Mouse (Mus musculus) right cerebral cortex, postnatal 10 days (tissue): ENCODE data around the gene Slc38a8.

ENCODE experiments used
- DNase-seq, 2 experiments: peaks; one replicate each; pipeline ENCODE4 v3.0.0; 2021; ENCODE audit warnings: low spot score in 2 of 2

The Slc38a8 gene

DNA sequence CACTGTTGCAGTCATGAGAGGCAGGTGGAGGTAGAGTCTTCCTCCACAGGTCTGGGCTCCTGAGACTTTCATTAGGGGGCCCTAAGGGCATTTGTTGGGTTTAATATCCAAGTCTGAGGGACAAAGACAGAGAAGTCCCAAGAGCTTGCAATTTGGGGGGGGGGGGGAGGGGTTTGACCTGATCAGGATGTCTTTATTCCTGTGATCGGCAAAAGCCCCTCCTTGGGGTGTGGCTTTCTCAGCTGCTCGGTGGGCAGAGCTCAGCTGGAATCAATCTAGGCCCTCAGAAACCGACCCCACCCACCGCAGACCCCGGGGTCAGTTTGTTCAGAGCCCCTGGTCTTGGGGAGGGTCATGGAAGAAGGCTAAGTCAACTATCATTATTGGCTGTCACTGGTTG, at the start of gene Slc38a8:
Gene Slc38a8 (minus strand): TSS at position 101 of the 400 bp plus-strand sequence.
- no peak for DNase-seq

DNA sequence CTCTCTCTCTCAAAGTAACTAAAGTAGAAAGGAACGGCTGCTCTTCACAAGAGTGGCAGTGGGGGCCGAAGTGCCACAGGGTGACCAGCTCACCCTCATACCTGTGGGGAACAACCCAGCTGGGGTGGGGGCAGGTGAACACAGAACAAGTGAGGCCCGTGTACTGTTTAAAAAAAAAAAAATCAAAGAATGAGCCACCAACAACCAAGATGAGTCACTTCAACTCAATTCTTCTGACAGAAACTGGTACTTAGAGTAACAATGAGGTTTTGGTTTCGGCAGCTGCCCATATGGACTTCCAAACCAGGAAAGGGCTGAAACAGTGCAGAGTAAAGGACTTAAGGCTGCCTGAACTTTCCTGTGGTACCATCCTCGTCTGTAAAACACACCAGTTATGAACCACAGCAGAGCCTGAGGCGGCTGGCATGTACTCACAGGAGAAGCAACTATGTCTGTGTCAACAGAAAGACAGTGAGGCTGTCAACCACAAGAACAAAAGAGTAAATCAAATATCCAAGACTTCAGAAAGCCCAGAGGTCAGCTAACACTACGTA, 47.1 kb upstream of the Slc38a8 start:
- no peak for DNase-seq

DNA sequence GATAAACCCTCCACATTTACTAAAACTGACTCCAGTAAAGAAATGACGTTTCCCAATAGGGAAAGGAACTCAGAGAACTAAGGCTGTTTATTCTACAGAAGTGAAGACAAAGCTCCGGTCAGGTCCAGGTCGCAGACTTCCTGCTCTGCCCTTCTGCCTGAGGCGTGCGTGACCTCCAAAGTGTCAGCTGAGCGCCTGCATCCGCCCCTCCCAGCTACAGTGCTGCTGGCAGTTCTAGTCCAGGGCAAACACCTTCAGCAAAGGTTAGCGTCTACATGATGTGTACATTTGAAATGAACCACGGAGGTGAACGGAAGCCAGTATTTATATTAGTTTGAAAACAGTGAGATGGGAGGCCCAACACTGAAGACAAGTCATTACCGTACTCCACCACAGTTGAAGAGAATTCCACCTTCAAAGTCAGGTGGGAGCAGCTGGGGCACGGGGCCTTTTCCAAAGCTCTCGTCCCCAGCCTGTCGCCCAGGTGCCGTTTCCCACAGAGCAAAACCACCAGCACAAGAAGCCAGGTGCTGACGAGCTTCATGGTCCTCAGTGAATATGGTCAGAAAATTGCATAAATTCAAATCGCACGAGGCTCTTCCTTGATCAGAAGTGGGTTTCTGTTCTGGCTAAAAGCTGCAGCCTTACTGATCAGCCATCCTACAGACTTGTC, 45.7 kb upstream of the Slc38a8 start:
- DNase-seq = no peak

DNA sequence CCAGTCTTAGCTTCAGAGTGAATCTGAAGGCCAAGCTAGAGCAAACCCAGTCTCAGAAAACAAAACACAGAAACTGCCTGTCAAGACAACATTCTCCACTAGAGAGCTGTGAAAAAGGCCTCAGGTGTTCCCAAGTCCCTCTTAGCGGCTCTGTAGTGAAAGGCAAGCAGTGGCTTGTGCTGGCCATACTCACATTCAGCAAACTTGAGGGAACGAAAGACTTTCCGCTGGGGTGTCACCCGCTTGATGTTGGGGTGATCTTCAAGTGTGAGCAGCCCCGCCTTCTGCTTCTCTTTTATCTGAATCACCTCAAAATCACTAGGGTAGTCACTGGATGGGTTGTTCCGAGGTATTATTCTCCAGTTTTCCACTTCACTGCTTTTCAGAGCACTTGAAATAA, 44.3 kb upstream of the Slc38a8 start:
- no peak for DNase-seq

DNA sequence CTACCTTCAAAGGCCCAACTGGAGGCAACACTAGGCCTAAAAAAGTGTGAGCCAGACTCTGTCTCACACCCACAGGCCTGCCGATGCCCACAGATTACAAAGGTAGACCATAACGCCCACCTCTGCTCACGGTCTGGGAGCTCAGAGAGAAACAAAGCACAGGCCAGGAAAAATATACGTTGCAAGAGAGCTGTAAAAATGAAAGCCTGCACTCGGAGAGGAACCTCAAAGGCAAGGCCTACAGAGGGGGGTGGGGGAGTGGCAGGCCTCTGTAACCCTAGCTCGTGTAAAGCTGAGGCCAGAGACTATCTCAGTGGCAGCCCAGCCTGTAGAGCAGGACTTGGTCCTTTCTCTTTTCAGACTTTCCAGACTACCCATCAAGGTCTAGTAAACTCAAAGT, 43.7 kb upstream of the Slc38a8 start:
- DNase-seq = no peak

DNA sequence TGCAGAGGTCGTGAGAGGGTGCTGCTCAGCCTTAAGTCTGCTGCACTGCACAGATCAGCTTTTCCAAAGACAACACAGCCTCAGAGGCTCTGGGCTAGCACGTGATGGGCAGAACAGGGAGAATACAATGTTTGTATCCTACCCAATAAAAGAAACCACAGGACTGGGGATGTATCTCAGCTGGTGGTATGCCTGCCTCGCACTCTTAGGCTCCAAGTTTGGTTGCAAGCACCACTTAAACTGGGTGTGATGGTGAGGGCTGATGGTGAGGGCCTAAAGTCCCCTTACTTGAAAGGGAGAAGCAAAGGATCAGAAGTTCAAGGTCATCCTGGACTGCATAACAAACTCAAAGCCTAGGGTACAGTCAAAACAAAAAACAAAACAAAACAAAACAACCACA, 43.1 kb upstream of the Slc38a8 start:
- DNase-seq = no peak

DNA sequence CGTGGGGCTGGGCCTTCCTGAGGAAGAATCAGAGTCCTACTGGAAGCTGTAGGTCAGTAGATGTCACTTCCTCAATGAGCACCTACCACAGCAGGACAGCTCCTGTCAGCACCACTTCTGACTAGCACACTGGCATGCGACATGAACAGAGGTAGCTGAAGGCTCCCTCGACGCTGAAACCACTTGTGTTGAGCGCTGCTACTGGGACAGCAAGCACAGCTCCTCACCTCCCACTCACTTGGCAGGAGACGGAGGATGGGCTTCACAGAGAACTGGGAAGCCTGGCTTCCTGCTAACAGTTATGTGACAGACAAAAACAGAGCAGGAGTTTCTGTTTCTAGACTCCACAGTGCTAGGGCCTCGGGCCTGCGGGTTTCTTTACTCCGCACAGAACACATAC, 30.5 kb upstream of the Slc38a8 start:
- DNase-seq = peak; percentile 72 to 84

DNA sequence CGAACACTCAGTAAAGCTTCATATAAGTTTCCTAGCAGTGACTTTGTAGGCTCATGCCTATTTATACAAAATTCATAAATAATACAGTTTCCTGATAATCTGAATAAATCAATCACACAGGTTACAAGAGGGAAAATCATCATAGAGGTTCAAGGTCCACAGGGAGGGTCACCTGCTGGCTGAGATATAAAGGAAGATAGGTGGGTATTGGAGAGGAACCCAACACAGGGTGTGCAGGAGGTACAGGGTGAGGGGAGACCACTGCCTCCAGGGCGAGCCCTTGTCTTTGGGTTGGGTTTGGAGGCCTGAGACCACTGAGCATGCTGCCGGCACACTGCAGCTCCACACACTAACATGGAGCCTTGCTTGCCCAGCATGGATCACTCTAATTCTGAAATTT, 29.9 kb upstream of the Slc38a8 start:
- no peak for DNase-seq

DNA sequence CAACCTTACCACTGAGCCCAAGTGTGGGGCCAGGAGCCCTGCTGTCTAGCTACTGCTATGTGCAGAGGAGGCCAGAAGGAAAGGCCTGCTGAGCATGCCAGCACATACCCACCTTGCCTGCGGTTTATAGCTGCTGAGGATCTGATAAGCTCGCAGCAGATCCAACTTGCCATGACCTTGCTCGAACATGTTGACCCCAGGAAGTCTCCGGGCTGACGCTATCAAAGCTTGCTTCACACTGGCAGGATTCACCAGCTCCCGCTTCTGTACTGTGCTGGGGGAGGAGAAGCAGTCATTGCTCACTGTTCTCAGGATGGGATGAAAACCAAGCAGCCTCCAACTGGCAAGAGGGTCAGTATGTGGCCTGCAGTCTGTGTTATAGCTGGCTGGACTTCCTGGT, 29.4 kb upstream of the Slc38a8 start:
- no peak for DNase-seq

DNA sequence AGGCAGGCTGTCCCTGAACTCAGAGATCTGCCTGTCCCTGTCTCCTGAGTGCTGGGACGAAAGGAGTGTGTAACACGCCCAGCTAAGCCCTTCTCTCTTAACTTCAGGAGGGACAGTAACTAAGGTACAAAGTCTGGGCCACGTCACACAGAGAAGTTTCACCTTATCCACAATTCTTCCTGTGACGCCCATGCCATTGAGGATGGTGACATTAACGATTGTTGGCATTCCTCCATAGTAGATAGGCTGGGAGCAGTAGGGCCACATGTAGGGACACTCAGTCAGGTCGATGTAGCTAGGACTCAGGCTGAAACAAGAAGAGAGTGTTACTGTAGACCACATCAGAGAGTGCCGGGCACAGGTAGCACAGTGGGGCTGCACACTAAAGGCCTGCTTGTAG, 27.3 kb upstream of the Slc38a8 start:
- no peak for DNase-seq

DNA sequence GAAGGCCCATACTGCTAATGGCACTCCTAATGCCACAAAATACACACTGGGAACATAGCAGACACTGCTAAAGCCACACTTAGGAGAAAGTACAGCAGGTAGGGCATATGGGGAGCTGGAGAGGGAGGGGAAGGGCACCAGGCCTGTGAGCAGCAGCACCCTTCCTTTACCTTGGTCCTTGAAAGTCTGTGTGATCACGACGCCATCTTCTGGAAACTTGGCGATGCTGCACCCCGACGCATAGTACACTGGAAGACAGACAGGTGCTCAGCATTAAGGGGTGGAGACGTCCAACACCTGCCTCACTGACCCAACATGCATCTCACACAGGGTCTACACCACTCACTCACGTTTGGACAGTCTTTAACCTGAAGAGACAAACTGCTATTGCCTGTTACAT, 18.6 kb upstream of the Slc38a8 start:
- no peak for DNase-seq

DNA sequence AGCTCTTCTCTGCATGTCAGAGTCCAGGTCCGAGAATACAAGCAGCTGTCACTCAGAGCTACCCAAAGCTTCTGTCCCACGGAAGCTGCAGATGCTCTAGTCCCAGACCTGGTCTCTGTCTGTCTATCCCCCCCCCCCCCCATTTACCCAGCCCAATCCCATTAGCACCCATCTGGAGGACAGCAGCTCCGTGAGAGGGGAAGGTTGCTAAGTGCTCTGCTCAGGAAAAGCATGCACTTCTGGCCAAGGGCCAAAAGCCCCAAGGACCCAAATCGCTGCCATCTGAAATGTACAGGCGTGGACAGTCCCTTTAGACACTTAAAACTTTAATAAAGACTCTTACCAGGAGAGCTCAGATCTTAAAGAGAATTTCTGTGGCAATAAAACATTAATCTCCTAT, 15.2 kb upstream of the Slc38a8 start:
- DNase-seq = no peak

DNA sequence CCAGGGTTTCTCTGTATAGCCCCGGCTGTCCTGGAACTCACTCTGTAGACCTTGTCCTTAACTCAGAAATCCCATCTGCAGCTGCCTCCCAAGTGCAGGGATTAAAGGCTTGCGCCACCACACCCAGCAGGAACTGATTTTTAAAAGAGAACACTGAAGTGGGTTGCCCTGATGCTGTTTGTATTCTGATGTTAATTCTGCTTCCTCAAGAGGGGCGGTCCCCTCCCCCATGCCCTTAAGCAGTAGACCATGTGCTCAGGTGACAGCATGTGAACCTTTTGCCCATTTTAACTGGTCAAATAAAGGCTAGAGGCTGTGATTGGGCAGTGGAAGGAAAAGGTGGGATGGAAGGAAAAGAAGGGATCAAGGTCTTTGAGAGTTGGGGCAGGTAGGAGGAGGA, 14.3 kb upstream of the Slc38a8 start:
- DNase-seq = no peak

DNA sequence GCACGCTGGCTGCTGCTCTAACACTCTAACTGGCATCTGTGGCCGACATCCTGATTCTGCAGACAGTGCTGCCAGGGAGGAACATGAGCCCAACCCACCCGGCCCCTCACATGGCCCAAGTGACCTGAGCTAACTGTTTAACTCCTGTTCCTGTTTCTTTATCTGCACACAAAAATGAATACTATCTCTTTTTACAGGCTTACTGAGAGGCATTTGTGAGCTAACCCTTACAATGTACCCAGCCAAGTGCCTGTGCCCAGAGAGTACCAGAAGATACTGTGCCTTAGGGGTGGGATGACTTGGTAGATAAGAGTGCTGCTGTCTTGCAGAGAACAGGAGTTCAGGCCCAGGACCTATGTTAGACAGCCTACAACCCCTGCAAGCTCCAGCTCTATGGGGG, 13.4 kb upstream of the Slc38a8 start:
- no peak for DNase-seq

DNA sequence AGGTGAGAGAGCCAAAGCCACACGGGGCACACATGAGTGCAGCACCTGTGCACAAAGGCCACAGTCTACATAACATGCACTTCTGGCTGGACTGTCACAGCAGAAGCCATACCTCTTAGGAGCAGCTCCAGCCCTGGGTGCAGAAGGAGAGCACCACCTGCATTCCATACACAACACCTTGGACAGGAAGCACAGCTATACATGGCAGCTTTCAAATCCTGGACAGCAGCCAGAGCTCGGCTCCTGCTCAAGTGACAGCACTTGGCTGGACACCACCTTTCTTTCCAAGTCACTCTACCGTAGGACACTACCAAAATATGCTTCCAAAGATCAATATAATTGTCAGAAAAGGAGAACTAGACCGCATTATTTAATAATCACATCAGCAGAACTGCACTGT, 11.9 kb upstream of the Slc38a8 start:
- DNase-seq = no peak

DNA sequence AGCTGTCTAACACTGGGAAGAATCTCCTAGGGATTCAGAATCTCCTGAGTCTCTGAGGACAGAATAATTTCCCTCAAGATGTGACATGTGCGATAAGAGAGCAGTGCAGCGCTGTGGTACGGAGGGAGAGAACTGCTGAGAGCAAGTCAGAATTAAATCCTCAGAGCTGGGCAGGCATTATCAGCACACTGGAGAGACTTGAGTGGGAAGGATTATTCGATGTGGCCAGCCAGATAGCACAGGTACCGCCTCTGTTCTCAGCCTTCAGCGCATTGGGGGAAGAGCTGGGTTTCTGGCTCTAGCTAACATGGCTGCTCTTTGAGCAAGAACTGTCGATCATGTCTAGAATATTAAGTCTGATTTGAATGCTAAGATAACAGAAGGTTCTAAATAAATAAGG, 10.2 kb upstream of the Slc38a8 start:
- DNase-seq = no peak

DNA sequence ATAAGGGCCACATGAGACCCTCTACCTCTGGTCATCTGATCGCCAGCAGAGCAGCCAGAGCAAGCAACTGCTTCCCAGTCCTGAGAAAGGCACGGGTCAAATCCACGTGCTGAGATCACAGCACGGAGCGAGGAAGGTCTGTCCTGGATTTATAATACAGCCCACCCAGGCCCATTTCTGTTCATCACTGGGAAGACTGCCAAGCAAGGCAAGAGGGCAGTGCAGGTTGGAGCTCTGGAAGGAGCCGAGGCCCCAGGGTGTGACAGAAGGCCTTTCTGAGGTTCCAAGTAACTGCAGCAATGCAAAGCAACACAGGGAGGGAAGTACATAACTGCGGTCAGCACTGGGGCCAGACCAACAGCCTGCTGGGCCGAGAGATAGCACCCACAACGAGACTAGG, 9.0 kb upstream of the Slc38a8 start:
- DNase-seq = no peak

DNA sequence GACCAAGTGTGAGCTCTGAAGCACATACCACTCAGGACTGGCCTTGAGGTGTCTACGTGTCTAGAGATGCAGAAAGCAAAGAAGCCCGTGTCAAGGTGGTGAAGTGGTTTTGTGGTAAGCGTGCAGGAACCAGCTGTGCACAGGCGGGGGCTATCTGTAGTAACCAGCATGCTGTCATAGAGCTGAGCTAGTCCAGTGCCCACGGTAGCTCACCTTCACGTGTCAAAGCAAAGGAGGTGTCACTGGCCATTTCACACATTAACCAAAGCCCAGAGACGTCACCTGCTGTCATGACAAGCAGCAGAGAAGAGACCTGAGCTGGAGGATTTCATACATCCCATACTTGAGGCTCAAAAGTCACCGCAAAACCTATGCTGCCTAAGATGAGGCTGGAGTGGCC, 4.6 kb upstream of the Slc38a8 start:
- no peak for DNase-seq

DNA sequence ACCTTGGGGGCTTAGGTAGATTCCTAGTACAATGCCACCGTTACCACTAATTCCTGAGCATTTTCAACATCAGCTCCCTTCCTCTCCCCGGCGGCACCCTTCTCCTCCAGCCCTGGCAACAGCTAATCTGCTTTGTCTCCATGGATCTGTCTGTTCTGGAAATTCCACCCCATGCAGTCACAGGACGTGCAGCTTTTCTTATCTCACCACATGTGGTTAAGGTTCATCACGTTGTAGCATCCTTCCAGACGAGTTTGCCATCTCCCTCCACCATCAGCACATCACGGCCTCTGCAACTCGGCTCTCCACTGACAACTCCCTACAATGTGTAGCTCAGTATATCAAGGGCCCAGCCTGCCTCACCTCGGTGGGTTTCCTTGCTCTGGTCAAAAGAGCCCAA, 4.0 kb upstream of the Slc38a8 start:
- DNase-seq = no peak

DNA sequence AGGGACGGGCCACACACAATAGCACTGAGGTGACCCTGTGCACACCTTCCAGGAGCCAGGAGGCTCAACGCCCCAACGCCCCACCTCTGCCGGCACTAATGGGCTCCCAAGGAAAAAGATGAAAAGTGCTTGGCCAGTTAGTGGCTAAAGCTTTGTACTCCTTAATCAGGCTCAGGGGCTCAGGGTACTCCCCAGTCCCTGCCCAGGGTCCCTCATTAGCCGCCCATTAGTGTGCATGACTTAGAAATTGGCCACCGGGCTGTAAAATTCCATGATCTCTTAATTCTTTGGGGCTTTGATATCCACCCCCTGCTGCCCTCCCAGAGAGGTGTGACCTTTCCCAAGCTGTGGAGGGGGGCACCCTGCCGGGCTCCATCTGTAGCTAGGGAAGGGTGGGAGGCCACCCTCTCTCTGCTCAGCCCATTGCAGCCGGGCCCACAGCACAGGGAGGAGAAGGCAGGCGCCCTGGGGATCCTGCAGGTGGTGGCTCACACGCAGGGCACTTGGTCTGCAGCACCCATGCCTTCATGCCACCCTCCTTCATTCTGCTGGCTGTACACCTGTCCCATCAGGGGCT, 1.8 kb upstream of the Slc38a8 start:
- DNase-seq = no peak

DNA sequence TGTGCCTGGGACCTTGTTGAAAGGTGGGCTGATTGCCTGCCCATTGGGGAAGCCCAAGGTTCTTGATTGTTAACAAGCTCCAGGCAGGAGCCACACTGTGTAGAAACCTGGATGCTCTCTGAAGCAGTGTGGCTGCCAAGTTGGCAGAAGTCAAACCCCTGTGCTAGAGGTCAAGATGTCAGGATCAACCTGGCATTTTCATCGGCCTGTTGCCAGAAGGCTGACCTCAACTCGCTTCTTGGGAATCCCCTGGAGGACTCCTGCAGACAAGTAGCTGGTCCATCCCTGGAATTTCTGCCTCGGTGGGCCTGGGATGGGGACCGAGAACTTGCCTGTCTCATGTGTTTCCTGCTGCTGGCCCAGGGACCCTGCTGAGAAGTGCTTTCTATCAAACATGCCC, 613 bp upstream of the Slc38a8 start:
- DNase-seq = no peak

DNA sequence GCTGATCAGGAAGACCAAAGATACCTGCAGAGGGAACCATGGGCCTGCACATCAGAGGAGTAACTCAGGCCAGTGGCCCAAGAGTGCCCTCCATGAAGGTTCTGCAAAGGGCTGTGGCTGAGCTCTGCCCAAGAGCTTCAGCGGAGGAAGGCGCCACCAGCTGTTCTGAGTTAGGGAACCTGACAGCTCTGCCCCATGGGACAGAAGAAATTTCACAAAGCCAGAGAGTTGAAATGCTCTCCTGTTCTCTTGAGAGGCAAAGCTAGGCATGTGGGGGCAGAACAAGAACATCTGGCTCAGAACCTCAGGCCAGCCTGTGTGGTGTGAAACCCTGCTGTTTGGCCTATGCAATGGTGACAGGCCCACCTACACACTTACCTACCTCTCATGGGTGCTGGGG, 1.7 kb downstream of the Slc38a8 start:
- DNase-seq = no peak

DNA sequence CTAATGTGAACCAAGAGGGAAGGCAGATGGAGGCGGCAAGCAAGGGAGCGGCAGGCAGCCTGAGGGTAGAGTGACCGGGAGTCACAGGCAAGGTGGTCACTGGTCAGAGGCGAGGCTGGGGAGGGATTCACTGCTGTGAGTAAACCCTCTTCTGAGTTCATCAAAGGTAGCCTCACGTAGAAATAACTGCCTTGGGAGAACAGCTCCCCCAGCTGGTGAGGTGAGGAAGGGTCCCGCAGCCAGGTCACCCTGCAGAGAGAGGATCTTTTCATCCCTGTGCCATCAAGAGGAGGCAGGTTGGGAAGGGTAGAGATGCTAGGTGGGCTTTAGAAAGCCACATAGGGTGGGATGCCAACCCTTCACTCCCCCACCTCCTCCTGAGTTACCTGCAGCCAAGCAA, 4.7 kb downstream of the Slc38a8 start:
- peak in 1 of 2 experiments; percentile 41 for DNase-seq

DNA sequence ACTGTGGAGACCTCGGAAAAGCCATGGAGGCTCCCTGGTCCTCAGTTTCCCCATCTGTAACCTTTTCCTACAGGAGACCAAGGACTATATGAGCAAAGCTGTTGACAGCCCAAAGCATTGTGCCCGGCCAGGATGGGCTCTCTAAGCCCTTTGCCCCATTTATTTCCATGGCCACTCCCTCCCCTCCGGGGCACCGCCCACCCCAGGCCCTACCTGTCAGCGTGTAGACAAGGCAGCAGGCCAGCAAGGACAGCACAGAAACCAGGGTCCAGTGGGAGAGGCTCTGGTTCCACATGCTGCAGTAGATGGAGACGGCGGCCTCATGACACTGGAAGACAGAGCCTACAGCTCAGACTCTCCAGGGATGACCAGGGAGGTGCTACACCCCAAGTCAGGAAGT, 14.4 kb downstream of the Slc38a8 start:
- DNase-seq = no peak
